Mouse (Mus musculus) gastrocnemius, postnatal 36 days (tissue): ENCODE results near the gene Dennd1b. TPM values are rescaled to one million over a fixed set of nuclear protein-coding genes. Genes with fewer than 3 reads are reported as not detected.

Source experiments
- total RNA-seq, 2 experiments: library from RNA; stranded (reverse); gene quantifications; 2 replicates each; pipeline ENCODE4 v1.2.3; 2021

Dennd1b gene
- total RNA-seq, 2 experiments from 2014 or later: 18.5 to 20.1 TPM

Other genes starting within 250 kb of the Dennd1b start
- not detected for gene Lhx9, start 114.9 kb upstream of the Dennd1b start, total RNA-seq
- 10 to 100 TPM; 11.2 to 18.4 TPM for gene 2310009B15Rik, start 106.6 kb upstream of the Dennd1b start, total RNA-seq